Mouse (Mus musculus): ENCODE results near the gene Gm5089. TPM values are rescaled to one million over a fixed set of nuclear protein-coding genes. Genes with fewer than 3 reads are reported as not detected.

Gene Gm5089
- polyA plus RNA-seq, 2 experiments = not detected

GRCm38 (mm10) chr14:122412841-122413541 is 37.9 kb downstream of the Gm5089 start:
- Histone ChIP-seq H3K4me1 (replicated peaks; ENCODE audit: control insufficient read depth in 2 of 2, insufficient read depth in 2 of 2, low read length in 1 of 2) (no peaks in the 10 kb centered on the region), H3K4me3 (ENCODE audit: insufficient read depth in 1 of 2, low read depth in 2 of 2, low read length in 2 of 2) (no peak overlapping the region), H3K27me3 (ENCODE audit: control insufficient read depth, insufficient read depth, low read length) (no peaks in the 10 kb centered on the region), H3K4me2 (ENCODE audit: low read depth) (no peak overlapping the region), H3K27ac (no peak overlapping the region), H3K9me3 (ENCODE audit: control insufficient read depth, low read length) (no peaks in the 10 kb centered on the region), H3K36me3 (replicated peaks; ENCODE audit: control insufficient read depth, insufficient read depth, low read depth) (no peaks in the 10 kb centered on the region), H3K9ac (replicated peaks) (no peak overlapping the region)
- no peak for DNase-seq (ENCODE audit: low read depth in 3 of 3, low spot score in 3 of 3)
- TF ChIP-seq EP300 (IDR thresholded peaks at IDR 0.05; ENCODE audit: low read depth) (no peak), CTCF (IDR thresholded peaks at IDR 0.05; ENCODE audit: low read depth) (no peak)
- 45% methylated on average over 2 of the region's 2 CpGs for WGBS (ENCODE audit: insufficient replicate concordance)
- ATAC-seq (ENCODE audit: insufficient read depth) = no peak

GRCm38 (mm10) chr14:122406541-122407219 is 44.2 kb downstream of the Gm5089 start:
- H3K4me3 ChIP-seq (ENCODE audit: insufficient read depth in 1 of 2, low read depth in 2 of 2, low read length in 2 of 2) = no peak overlapping the region; a peak in 1 of 4 replicates
- no peak overlapping the region for H3K9ac ChIP-seq (replicated peaks)
- WGBS (ENCODE audit: insufficient replicate concordance) = 2% methylated on average over 58 of the region's 58 CpGs
- H3K36me3 ChIP-seq (replicated peaks; ENCODE audit: control insufficient read depth, insufficient read depth, low read depth) = no peaks in the 10 kb centered on the region
- H3K4me1 ChIP-seq (replicated peaks; ENCODE audit: control insufficient read depth in 2 of 2, insufficient read depth in 2 of 2, low read length in 1 of 2) = no peaks in the 10 kb centered on the region
- TF ChIP-seq EP300 (IDR thresholded peaks at IDR 0.05; ENCODE audit: low read depth) (no peak), CTCF (IDR thresholded peaks at IDR 0.05; ENCODE audit: low read depth) (no peak)
- peak overlapping the region; percentile 28 for H3K4me2 ChIP-seq (ENCODE audit: low read depth)
- H3K27me3 ChIP-seq (ENCODE audit: control insufficient read depth, insufficient read depth, low read length) = peaks cover 25% of the 10 kb centered on the region
- no peaks in the 10 kb centered on the region for H3K9me3 ChIP-seq (ENCODE audit: control insufficient read depth, low read length)
- ATAC-seq (ENCODE audit: insufficient read depth) = no peak
- H3K27ac ChIP-seq = no peak overlapping the region
- no peak for DNase-seq (ENCODE audit: low read depth in 3 of 3, low spot score in 3 of 3)

- no peak for TF ChIP-seq EP300 (IDR thresholded peaks at IDR 0.05; ENCODE audit: low read depth)
- TF ChIP-seq CTCF (IDR thresholded peaks at IDR 0.05; ENCODE audit: low read depth) = no peak
- H3K27me3 ChIP-seq (ENCODE audit: control insufficient read depth, insufficient read depth, low read length) = peaks cover 25% of the 10 kb centered on the region
- no peak overlapping the region for H3K9ac ChIP-seq (replicated peaks)
- no peaks in the 10 kb centered on the region for H3K9me3 ChIP-seq (ENCODE audit: control insufficient read depth, low read length)
- ATAC-seq (ENCODE audit: insufficient read depth) (no peak), DNase-seq (ENCODE audit: low read depth in 3 of 3, low spot score in 3 of 3) (no peak)
- H3K27ac ChIP-seq = no peak overlapping the region
- H3K4me1 ChIP-seq (replicated peaks; ENCODE audit: control insufficient read depth in 2 of 2, insufficient read depth in 2 of 2, low read length in 1 of 2) = no peaks in the 10 kb centered on the region
- H3K4me3 ChIP-seq (ENCODE audit: insufficient read depth in 1 of 2, low read depth in 2 of 2, low read length in 2 of 2) = no peak overlapping the region
- no peaks in the 10 kb centered on the region for H3K36me3 ChIP-seq (replicated peaks; ENCODE audit: control insufficient read depth, insufficient read depth, low read depth)
- peak overlapping the region; percentile 28; the same call in 1 of the 2 replicates for H3K4me2 ChIP-seq (ENCODE audit: low read depth)
- WGBS (ENCODE audit: insufficient replicate concordance) = 3% methylated on average over 18 of the region's 18 CpGs
Measured at GRCm38 (mm10) chr14:122405897-122406540, 44.9 kb downstream of the Gm5089 start.

GRCm38 (mm10) chr14:122405236-122405635 is 45.7 kb downstream of the Gm5089 start:
- no peak overlapping the region for H3K4me2 ChIP-seq (ENCODE audit: low read depth)
- no peak overlapping the region for H3K27ac ChIP-seq
- no peaks in the 10 kb centered on the region for H3K4me1 ChIP-seq (replicated peaks; ENCODE audit: control insufficient read depth in 2 of 2, insufficient read depth in 2 of 2, low read length in 1 of 2)
- no peaks in the 10 kb centered on the region for H3K9me3 ChIP-seq (ENCODE audit: control insufficient read depth, low read length)
- H3K36me3 ChIP-seq (replicated peaks; ENCODE audit: control insufficient read depth, insufficient read depth, low read depth) = no peaks in the 10 kb centered on the region
- 58% methylated on average over 12 of the region's 12 CpGs for WGBS (ENCODE audit: insufficient replicate concordance)
- DNase-seq (ENCODE audit: low read depth in 3 of 3, low spot score in 3 of 3) = no peak
- no peak overlapping the region for H3K4me3 ChIP-seq (ENCODE audit: insufficient read depth in 1 of 2, low read depth in 2 of 2, low read length in 2 of 2)
- no peak overlapping the region for H3K9ac ChIP-seq (replicated peaks)
- no peak for ATAC-seq (ENCODE audit: insufficient read depth)
- TF ChIP-seq EP300 (IDR thresholded peaks at IDR 0.05; ENCODE audit: low read depth) (no peak), CTCF (IDR thresholded peaks at IDR 0.05; ENCODE audit: low read depth) (no peak)
- peaks cover 25% of the 10 kb centered on the region for H3K27me3 ChIP-seq (ENCODE audit: control insufficient read depth, insufficient read depth, low read length)

GRCm38 (mm10) chr14:122404596-122405154 is 46.2 kb downstream of the Gm5089 start:
- H3K9me3 ChIP-seq (ENCODE audit: control insufficient read depth, low read length) = no peaks in the 10 kb centered on the region
- H3K9ac ChIP-seq (replicated peaks) = no peak overlapping the region
- ATAC-seq (ENCODE audit: insufficient read depth) (no peak), DNase-seq (ENCODE audit: low read depth in 3 of 3, low spot score in 3 of 3) (no peak)
- no peak overlapping the region for H3K27ac ChIP-seq
- TF ChIP-seq EP300 (IDR thresholded peaks at IDR 0.05; ENCODE audit: low read depth) (no peak), CTCF (IDR thresholded peaks at IDR 0.05; ENCODE audit: low read depth) (no peak)
- 63% methylated on average over 7 of the region's 7 CpGs for WGBS (ENCODE audit: insufficient replicate concordance)
- H3K27me3 ChIP-seq (ENCODE audit: control insufficient read depth, insufficient read depth, low read length) = peaks cover 25% of the 10 kb centered on the region
- no peak overlapping the region for H3K4me3 ChIP-seq (ENCODE audit: insufficient read depth in 1 of 2, low read depth in 2 of 2, low read length in 2 of 2)
- H3K4me2 ChIP-seq (ENCODE audit: low read depth) = no peak overlapping the region
- H3K4me1 ChIP-seq (replicated peaks; ENCODE audit: control insufficient read depth in 2 of 2, insufficient read depth in 2 of 2, low read length in 1 of 2) = no peaks in the 10 kb centered on the region
- no peaks in the 10 kb centered on the region for H3K36me3 ChIP-seq (replicated peaks; ENCODE audit: control insufficient read depth, insufficient read depth, low read depth)
